Comparison of ENCODE assay signal across 32 mouse cellular contexts in the genomic region with DNA sequence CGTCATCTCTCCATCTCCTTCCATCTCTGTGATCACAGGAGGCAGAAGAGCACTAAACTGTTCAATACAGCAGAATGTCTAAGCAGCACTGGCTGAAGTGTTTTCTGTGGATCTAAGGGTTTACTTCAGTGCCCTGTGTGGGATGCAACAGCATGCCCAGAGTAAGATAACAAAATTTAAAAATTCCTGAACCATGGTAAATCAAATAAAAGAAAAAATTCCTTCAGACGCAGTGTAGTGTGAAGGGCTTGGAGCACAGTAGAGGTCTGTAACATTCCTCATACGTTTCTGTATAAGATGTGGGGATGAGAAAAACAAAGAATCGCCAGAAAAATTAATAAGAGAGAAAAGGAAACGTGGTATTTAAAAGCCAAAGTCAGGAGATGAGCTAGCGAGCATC.
"Had no signal": no experiment of that assay in that cellular context is flagged by ENCODE, and none has a peak within 500 bp of the region (broad histone marks: within the 10 kb centered on the region; RNA-seq: fewer than 3 reads in every experiment).

No protein-coding gene starts in this region.

- DNase-seq: left cerebral cortex, postnatal 4 days; liver; liver, embryonic 13.5 days; liver, postnatal 0 days; lung, adult 18-20 months; lung, adult 2 months; lung, embryonic 14.5 days; lung, postnatal 10 days; lung, postnatal 14 days; lung, postnatal 36 days; lung, postnatal 4 days; midbrain, embryonic 14.5 days had no signal

- H3K9ac ChIP-seq: limb, embryonic 12.5 days; limb, embryonic 13.5 days; limb, embryonic 15.5 days; liver, embryonic 12.5 days; liver, embryonic 13.5 days; liver, embryonic 14.5 days; liver, embryonic 15.5 days; liver, postnatal 0 days; lung, embryonic 14.5 days; lung, embryonic 15.5 days; midbrain, embryonic 12.5 days; midbrain, embryonic 13.5 days; midbrain, embryonic 15.5 days; neural tube, embryonic 12.5 days had no signal

- H3K27me3 ChIP-seq: limb, embryonic 12.5 days; limb, embryonic 13.5 days; limb, embryonic 15.5 days; liver, embryonic 12.5 days; liver, embryonic 13.5 days; liver, embryonic 15.5 days; lung, embryonic 15.5 days; megakaryocyte, embryonic 14.5 days; midbrain, embryonic 12.5 days; midbrain, embryonic 13.5 days; midbrain, embryonic 15.5 days; neural tube, embryonic 12.5 days had no signal

- H3K27ac ChIP-seq: limb, embryonic 10.5 days; limb, embryonic 12.5 days; limb, embryonic 13.5 days; limb, embryonic 15.5 days; liver, embryonic 12.5 days; liver, embryonic 13.5 days; liver, embryonic 14.5 days; liver, embryonic 15.5 days; lung, embryonic 15.5 days; macrophage; midbrain, embryonic 10.5 days; midbrain, embryonic 12.5 days; midbrain, embryonic 13.5 days; midbrain, embryonic 15.5 days; neural tube, embryonic 12.5 days had no signal

- H3K4me1 ChIP-seq: limb, embryonic 13.5 days; limb, embryonic 15.5 days; liver, embryonic 12.5 days; liver, embryonic 13.5 days; liver, embryonic 15.5 days; lung, embryonic 15.5 days; megakaryocyte, embryonic 14.5 days; midbrain, embryonic 12.5 days; midbrain, embryonic 15.5 days; neural tube, embryonic 12.5 days had no signal

- H3K4me2 ChIP-seq: limb, embryonic 12.5 days; limb, embryonic 13.5 days; limb, embryonic 15.5 days; liver, embryonic 11.5 days; liver, embryonic 12.5 days; liver, embryonic 13.5 days; liver, embryonic 15.5 days; lung, embryonic 14.5 days; lung, embryonic 15.5 days; midbrain, embryonic 11.5 days; midbrain, embryonic 12.5 days; midbrain, embryonic 13.5 days; midbrain, embryonic 15.5 days; neural tube, embryonic 12.5 days had no signal

- H3K36me3 ChIP-seq: limb, embryonic 10.5 days; limb, embryonic 12.5 days; limb, embryonic 13.5 days; limb, embryonic 15.5 days; liver, embryonic 12.5 days; liver, embryonic 13.5 days; liver, embryonic 15.5 days; lung, embryonic 15.5 days; midbrain, embryonic 10.5 days; midbrain, embryonic 12.5 days; midbrain, embryonic 13.5 days; midbrain, embryonic 15.5 days; neural tube, embryonic 12.5 days had no signal

- ATAC-seq: liver, embryonic 12.5 days; liver, postnatal 0 days; lung, postnatal 0 days; midbrain, embryonic 13.5 days; midbrain, embryonic 15.5 days; midbrain, embryonic 16.5 days had no signal

- H3K4me3 ChIP-seq: limb, embryonic 10.5 days; limb, embryonic 12.5 days; limb, embryonic 13.5 days; limb, embryonic 15.5 days; liver, embryonic 12.5 days; liver, embryonic 13.5 days; liver, embryonic 15.5 days; lung, embryonic 15.5 days; megakaryocyte, embryonic 14.5 days; midbrain, embryonic 10.5 days; midbrain, embryonic 12.5 days; midbrain, embryonic 13.5 days; midbrain, embryonic 15.5 days; myocyte; neural tube, embryonic 12.5 days had no signal

- H3K9me3 ChIP-seq: limb, embryonic 10.5 days; limb, embryonic 12.5 days; limb, embryonic 13.5 days; limb, embryonic 15.5 days; liver, embryonic 12.5 days; liver, embryonic 13.5 days; liver, embryonic 15.5 days; lung, embryonic 15.5 days; megakaryocyte, embryonic 14.5 days; midbrain, embryonic 10.5 days; midbrain, embryonic 12.5 days; midbrain, embryonic 13.5 days; midbrain, embryonic 15.5 days; neural tube, embryonic 12.5 days had no signal
